Mouse (Mus musculus): ENCODE results near the gene Uba7. TPM values are rescaled to one million over a fixed set of nuclear protein-coding genes. Genes with fewer than 3 reads are reported as not detected.

Uba7 gene
- polyA plus RNA-seq, 1 experiment from 2014 or later, result 28.1 TPM

- ATAC-seq (ENCODE audit: insufficient number of reproducible peaks, insufficient read depth, low FRiP score, low TSS enrichment, low read depth), result no peak
- 87% methylated on average over 31 of the region's 31 CpGs for WGBS
These were observed 27.8 kb upstream of the Uba7 start for GRCm38 (mm10) chr9:107947241-107948194.

GRCm38 (mm10) chr9:107949184-107949921, 26.0 kb upstream of the Uba7 start:
- no peak overlapping the region for H3K4me3 ChIP-seq
- no peak overlapping the region for H3K27ac ChIP-seq
- H3K9me3 ChIP-seq, result no peaks in the 10 kb centered on the region
- no peaks in the 10 kb centered on the region for H3K36me3 ChIP-seq
- no peak overlapping the region for H3K9ac ChIP-seq
- peaks cover 15% of the 10 kb centered on the region for H3K4me1 ChIP-seq
- no peaks in the 10 kb centered on the region for H3K27me3 ChIP-seq
- ATAC-seq (ENCODE audit: insufficient number of reproducible peaks, insufficient read depth, low FRiP score, low TSS enrichment, low read depth), result no peak
- WGBS, result 80% methylated on average over 13 of the region's 13 CpGs
- no peak overlapping the region for H3K4me2 ChIP-seq

More at GRCm38 (mm10) chr9:107947241-107948194, 27.8 kb upstream of the Uba7 start:
- Histone ChIP-seq H3K27ac (no peak overlapping the region), H3K36me3 (no peaks in the 10 kb centered on the region), H3K9me3 (no peaks in the 10 kb centered on the region), H3K4me1 (peaks cover 15% of the 10 kb centered on the region), H3K27me3 (no peaks in the 10 kb centered on the region), H3K4me3 (no peak overlapping the region), H3K4me2 (no peak overlapping the region), H3K9ac (no peak overlapping the region; the same call in 1 of the 2 replicates)

- Histone ChIP-seq H3K27ac (peak within 1 kb of the TSS; percentile 78), H3K4me3 (peak within 1 kb of the TSS; percentile 58), H3K4me2 (peak within 1 kb of the TSS; percentile 84), H3K4me1 (peaks cover 15% of the 10 kb centered on the region), H3K36me3 (no peaks in the 10 kb centered on the region), H3K9ac (peak within 1 kb of the TSS; percentile 79), H3K9me3 (no peaks in the 10 kb centered on the region), H3K27me3 (no peaks in the 10 kb centered on the region)
- WGBS, result 81% methylated on average over 10 of the region's 10 CpGs
- no peak for ATAC-seq (ENCODE audit: insufficient number of reproducible peaks, insufficient read depth, low FRiP score, low TSS enrichment, low read depth)
These were observed 25.4 kb upstream of the Uba7 start, which contains the start of gene Traip for GRCm38 (mm10) chr9:107949922-107950235. Gene Traip, plus strand, starts transcription at chr9:107950136.

- Histone ChIP-seq H3K4me3 (peak overlapping the region; percentile 58), H3K36me3 (0 out of 2 replicates have a peak, but pooled peaks cover under 1% of the 10 kb centered on the region), H3K9ac (peak overlapping the region; percentile 79), H3K9me3 (no peaks in the 10 kb centered on the region), H3K4me2 (peak overlapping the region; percentile 84), H3K27me3 (no peaks in the 10 kb centered on the region), H3K27ac (peak overlapping the region; percentile 78), H3K4me1 (peaks cover 15% of the 10 kb centered on the region)
- peak; percentile 89 for ATAC-seq (ENCODE audit: insufficient number of reproducible peaks, insufficient read depth, low FRiP score, low TSS enrichment, low read depth)
- 14% methylated on average over 45 of the region's 45 CpGs for WGBS
These were observed 24.6 kb upstream of the Uba7 start for GRCm38 (mm10) chr9:107950460-107951355.

- no peaks in the 10 kb centered on the region for H3K9me3 ChIP-seq
- H3K9ac ChIP-seq, result no peak overlapping the region
- H3K27me3 ChIP-seq, result no peaks in the 10 kb centered on the region
- no peak overlapping the region for H3K4me3 ChIP-seq
- H3K36me3 ChIP-seq, result peaks cover 37% of the 10 kb centered on the region
- peaks cover 11% of the 10 kb centered on the region for H3K4me1 ChIP-seq
- H3K27ac ChIP-seq, result no peak overlapping the region
- no peak overlapping the region for H3K4me2 ChIP-seq
- ATAC-seq (ENCODE audit: insufficient number of reproducible peaks, insufficient read depth, low FRiP score, low TSS enrichment, low read depth), result no peak
- 80% methylated on average over 6 of the region's 6 CpGs for WGBS
These were observed 19.6 kb upstream of the Uba7 start for GRCm38 (mm10) chr9:107955613-107956289.

GRCm38 (mm10) chr9:107957141-107957540, 18.2 kb upstream of the Uba7 start:
- H3K27me3 ChIP-seq, result no peaks in the 10 kb centered on the region

GRCm38 (mm10) chr9:107959896-107960295, 15.4 kb upstream of the Uba7 start:
- no peak overlapping the region for H3K4me2 ChIP-seq
- WGBS, result 73% methylated on average over 6 of the region's 6 CpGs
- H3K27ac ChIP-seq, result no peak overlapping the region
- no peak overlapping the region for H3K9ac ChIP-seq
- no peaks in the 10 kb centered on the region for H3K4me1 ChIP-seq
- no peaks in the 10 kb centered on the region for H3K9me3 ChIP-seq
- ATAC-seq (ENCODE audit: insufficient number of reproducible peaks, insufficient read depth, low FRiP score, low TSS enrichment, low read depth), result no peak
- H3K4me3 ChIP-seq, result no peak overlapping the region
- peaks cover 64% of the 10 kb centered on the region for H3K36me3 ChIP-seq
- H3K27me3 ChIP-seq, result no peaks in the 10 kb centered on the region

More at GRCm38 (mm10) chr9:107957141-107957540, 18.2 kb upstream of the Uba7 start:
- Histone ChIP-seq H3K27ac (no peak overlapping the region), H3K4me3 (no peak overlapping the region), H3K4me1 (peaks cover under 1% of the 10 kb centered on the region), H3K9ac (no peak overlapping the region), H3K36me3 (peaks cover 51% of the 10 kb centered on the region), H3K9me3 (no peaks in the 10 kb centered on the region), H3K4me2 (no peak overlapping the region)
- ATAC-seq (ENCODE audit: insufficient number of reproducible peaks, insufficient read depth, low FRiP score, low TSS enrichment, low read depth), result no peak
- 75% methylated on average over 6 of the region's 6 CpGs for WGBS

GRCm38 (mm10) chr9:107960928-107961327, 14.4 kb upstream of the Uba7 start:
- Histone ChIP-seq H3K4me3 (no peak overlapping the region), H3K27ac (no peak overlapping the region), H3K4me1 (no peaks in the 10 kb centered on the region), H3K4me2 (no peak overlapping the region), H3K9me3 (no peaks in the 10 kb centered on the region), H3K36me3 (peaks cover 64% of the 10 kb centered on the region), H3K27me3 (no peaks in the 10 kb centered on the region), H3K9ac (0 out of 2 replicates have a peak overlapping the region, but pooled peaks have one; percentile 17)
- WGBS, result 71% methylated on average over 4 of the region's 4 CpGs
- ATAC-seq (ENCODE audit: insufficient number of reproducible peaks, insufficient read depth, low FRiP score, low TSS enrichment, low read depth), result no peak

GRCm38 (mm10) chr9:107961351-107961762, 13.9 kb upstream of the Uba7 start:
- H3K9ac ChIP-seq, result 0 out of 2 replicates have a peak overlapping the region, but pooled peaks have one; percentile 17
- peaks cover 62% of the 10 kb centered on the region for H3K36me3 ChIP-seq
- no peaks in the 10 kb centered on the region for H3K27me3 ChIP-seq
- WGBS, result 90% methylated on average over 10 of the region's 10 CpGs
- H3K27ac ChIP-seq, result no peak overlapping the region
- ATAC-seq (ENCODE audit: insufficient number of reproducible peaks, insufficient read depth, low FRiP score, low TSS enrichment, low read depth), result no peak
- no peak overlapping the region for H3K4me2 ChIP-seq
- H3K9me3 ChIP-seq, result no peaks in the 10 kb centered on the region
- H3K4me3 ChIP-seq, result no peak overlapping the region
- no peaks in the 10 kb centered on the region for H3K4me1 ChIP-seq

GRCm38 (mm10) chr9:107961881-107962280, 13.4 kb upstream of the Uba7 start:
- WGBS, result 56% methylated on average over 5 of the region's 5 CpGs
- Histone ChIP-seq H3K27me3 (no peaks in the 10 kb centered on the region), H3K36me3 (peaks cover 62% of the 10 kb centered on the region), H3K4me2 (no peak overlapping the region), H3K9ac (no peak overlapping the region), H3K9me3 (no peaks in the 10 kb centered on the region), H3K27ac (no peak overlapping the region; the same call in 1 of the 2 replicates), H3K4me3 (no peak overlapping the region), H3K4me1 (no peaks in the 10 kb centered on the region)
- ATAC-seq (ENCODE audit: insufficient number of reproducible peaks, insufficient read depth, low FRiP score, low TSS enrichment, low read depth), result no peak
